Mouse (Mus musculus) myocyte (in vitro differentiated cells): ENCODE data around the gene Cfap74. TPM values are rescaled to one million over a fixed set of nuclear protein-coding genes. Genes with fewer than 3 reads are reported as not detected.

Source experiments
- H3K27me3 ChIP-seq: one replicate; pipeline ENCODE4 v1.6.1; 2011; ENCODE audit not compliant: control insufficient read depth, insufficient read depth, insufficient read length
- H3K36me3 ChIP-seq: one replicate; pipeline ENCODE4 v1.6.1; 2011; ENCODE audit not compliant: control insufficient read depth, insufficient read depth
- H3K4me2 ChIP-seq: one replicate; pipeline ENCODE4 v1.6.1; 2011; ENCODE audit warnings: low read depth, control low read depth
- H3K4me3 ChIP-seq: one replicate; pipeline ENCODE4 v1.5.1; 2011; ENCODE audit warnings: mild to moderate bottlenecking, control low read depth, moderate library complexity
- H3K79me2 ChIP-seq: one replicate; pipeline ENCODE4 v1.6.1; 2011; ENCODE audit not compliant: control insufficient read depth, insufficient read depth
- H3ac ChIP-seq: one replicate; pipeline ENCODE4 v1.6.1; 2011; ENCODE audit not compliant: control insufficient read depth, insufficient read length
- CEBPB ChIP-seq: IDR thresholded peaks from 2 replicates; pipeline ENCODE4 v1.6.1; 2011; ENCODE audit warnings: mild to moderate bottlenecking, moderate library complexity; ENCODE audit not compliant: poor library complexity, insufficient read depth, severe bottlenecking
- E2F4 ChIP-seq: IDR thresholded peaks from one replicate; pipeline ENCODE4 v1.6.1; 2011; ENCODE audit warnings: mild to moderate bottlenecking, control low read depth, moderate library complexity; ENCODE audit not compliant: insufficient read depth
- MAX ChIP-seq: IDR thresholded peaks from one replicate; pipeline ENCODE4 v1.6.1; 2011; ENCODE audit warnings: low read depth, mild to moderate bottlenecking, control low read depth
- MYOD1 ChIP-seq, 3 experiments: IDR thresholded peaks; one replicate each; pipeline ENCODE4 v1.6.1; 2011; ENCODE audit warnings: control low read depth in 2 of 3, low read depth in 2 of 3, mild to moderate bottlenecking in 2 of 3, moderate library complexity in 1 of 3; ENCODE audit not compliant: insufficient read length in 2 of 3, control insufficient read depth in 1 of 3
- MYOG ChIP-seq, 3 experiments: IDR thresholded peaks; one replicate each; pipeline ENCODE4 v1.6.1; 2011; ENCODE audit warnings: control low read depth in 2 of 3, low read depth in 2 of 3, mild to moderate bottlenecking in 2 of 3; ENCODE audit not compliant: insufficient read length in 2 of 3, control insufficient read depth in 1 of 3, insufficient read depth in 1 of 3
- POLR2A ChIP-seq: IDR thresholded peaks from one replicate; pipeline ENCODE4 v1.6.1; 2011; ENCODE audit warnings: low read depth, mild to moderate bottlenecking, control low read depth, moderate library complexity; ENCODE audit not compliant: insufficient read length
- POLR2AphosphoS2 ChIP-seq: IDR thresholded peaks from one replicate; pipeline ENCODE4 v1.6.1; 2011; ENCODE audit warnings: low read depth, control low read depth; ENCODE audit not compliant: insufficient read length
- REST ChIP-seq: IDR thresholded peaks from one replicate; pipeline ENCODE4 v1.6.1; 2011; ENCODE audit warnings: mild to moderate bottlenecking, control low read depth, moderate library complexity; ENCODE audit not compliant: insufficient read depth, insufficient read length
- SRF ChIP-seq: IDR thresholded peaks from one replicate; pipeline ENCODE4 v1.6.1; 2011; ENCODE audit warnings: low read depth; ENCODE audit not compliant: control insufficient read depth, insufficient read length
- TCF12 ChIP-seq: IDR thresholded peaks from one replicate; pipeline ENCODE4 v1.6.1; 2011; ENCODE audit warnings: mild to moderate bottlenecking, control low read depth; ENCODE audit not compliant: poor library complexity, insufficient read depth, severe bottlenecking
- TCF3 ChIP-seq: IDR thresholded peaks from one replicate; pipeline ENCODE4 v1.6.1; 2011; ENCODE audit warnings: low read depth, control low read depth; ENCODE audit not compliant: insufficient read length
- USF1 ChIP-seq: IDR thresholded peaks from one replicate; pipeline ENCODE4 v1.6.1; 2011; ENCODE audit warnings: low read depth, mild to moderate bottlenecking, control low read depth, moderate library complexity
- polyA plus RNA-seq: library from polyadenylated mRNA; unstranded; fragments of >200 nt; fragmentation: generic; extraction: Trizol; gene quantifications from one replicate; pipeline ENCODE4 v1.2.1, GENCODE M21; 2012; ENCODE audit warnings: missing spikeins

Cfap74 gene
- polyA plus RNA-seq, 1 experiment = 0.22 TPM

DNA sequence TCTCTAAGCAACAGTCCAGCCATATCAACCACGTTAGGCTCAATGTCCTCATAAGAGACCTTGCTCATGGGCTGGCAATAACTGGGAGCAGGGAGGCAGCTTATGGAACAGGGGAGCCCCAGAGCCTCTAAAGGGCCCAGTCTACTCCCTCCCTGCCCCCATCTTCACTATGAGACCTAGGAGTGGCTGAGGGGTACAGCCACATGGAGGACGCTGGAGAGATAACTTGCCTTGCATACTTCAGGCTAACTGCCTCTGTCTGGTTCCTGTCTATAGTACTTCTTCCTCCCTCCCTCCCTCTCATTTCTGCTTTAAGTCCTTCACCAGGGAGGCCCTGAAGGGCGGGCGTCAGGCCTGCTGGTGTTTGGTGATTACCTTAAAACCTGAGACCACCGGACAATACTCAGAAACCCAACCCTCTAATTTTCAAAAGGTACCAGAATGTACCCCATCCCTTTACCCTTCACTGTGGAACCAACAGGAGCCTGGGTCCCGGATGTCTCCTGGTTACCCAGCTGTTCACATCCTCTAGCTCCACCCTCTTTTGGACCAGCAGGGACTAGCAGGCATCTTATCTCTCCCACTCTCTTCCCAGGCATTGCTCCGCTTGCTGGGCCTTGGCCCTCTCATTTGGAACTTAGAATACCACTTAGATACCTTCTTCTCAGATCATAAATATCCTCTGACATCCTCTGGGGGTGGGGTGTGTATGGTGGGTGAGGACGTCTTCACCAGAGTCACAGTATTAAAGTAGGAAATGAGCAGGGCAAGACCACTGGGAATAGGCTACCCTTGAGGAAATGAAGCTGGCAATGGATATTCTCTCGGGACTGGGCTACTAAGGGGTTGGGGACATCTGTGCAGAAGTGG lies 80.3 kb downstream of the Cfap74 start:
- Histone ChIP-seq H3K4me2 (peak overlapping the region; percentile 65), H3K79me2 (peaks cover 34% of the 10 kb centered on the region), H3ac (no peak overlapping the region), H3K36me3 (no peaks in the 10 kb centered on the region), H3K4me3 (no peak overlapping the region), H3K27me3 (no peaks in the 10 kb centered on the region)
- no peak for TF ChIP-seq SRF

DNA sequence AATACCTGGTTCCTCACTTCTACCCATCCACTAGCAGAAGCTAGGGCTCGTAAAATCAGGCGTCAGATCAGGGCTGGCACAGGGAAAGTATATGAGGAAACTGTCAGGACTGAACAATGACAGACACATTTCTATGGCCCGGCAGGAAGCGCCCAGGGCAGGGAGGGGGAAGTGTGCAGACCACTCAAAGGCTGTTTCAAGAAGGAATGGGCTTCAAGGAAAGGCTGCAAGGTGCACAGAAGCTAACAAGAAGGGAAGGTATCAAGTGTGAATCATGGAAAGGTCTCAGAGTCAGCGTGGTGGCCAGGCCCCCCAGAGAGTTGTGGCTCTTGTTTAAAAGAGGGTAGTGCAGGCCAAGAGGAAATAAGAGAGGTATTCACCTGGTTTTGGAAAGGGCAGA lies 81.5 kb downstream of the Cfap74 start:
- Histone ChIP-seq H3K36me3 (no peaks in the 10 kb centered on the region), H3ac (peak overlapping the region; percentile 100), H3K4me3 (peak overlapping the region; percentile 91), H3K79me2 (peaks cover 45% of the 10 kb centered on the region), H3K27me3 (no peaks in the 10 kb centered on the region), H3K4me2 (peak overlapping the region; percentile 90)
- TF ChIP-seq E2F4 (no peak), REST (no peak), POLR2A (no peak), MYOD1 (IDR thresholded peaks at IDR 0.05; ENCODE audit: control insufficient read depth in 1 of 3, insufficient read length in 2 of 3, low read depth in 2 of 3) (no peak), TCF12 (no peak), CEBPB (no peak), SRF (no peak), USF1 (no peak), POLR2AphosphoS2 (no peak), TCF3 (no peak), MAX (no peak)

DNA sequence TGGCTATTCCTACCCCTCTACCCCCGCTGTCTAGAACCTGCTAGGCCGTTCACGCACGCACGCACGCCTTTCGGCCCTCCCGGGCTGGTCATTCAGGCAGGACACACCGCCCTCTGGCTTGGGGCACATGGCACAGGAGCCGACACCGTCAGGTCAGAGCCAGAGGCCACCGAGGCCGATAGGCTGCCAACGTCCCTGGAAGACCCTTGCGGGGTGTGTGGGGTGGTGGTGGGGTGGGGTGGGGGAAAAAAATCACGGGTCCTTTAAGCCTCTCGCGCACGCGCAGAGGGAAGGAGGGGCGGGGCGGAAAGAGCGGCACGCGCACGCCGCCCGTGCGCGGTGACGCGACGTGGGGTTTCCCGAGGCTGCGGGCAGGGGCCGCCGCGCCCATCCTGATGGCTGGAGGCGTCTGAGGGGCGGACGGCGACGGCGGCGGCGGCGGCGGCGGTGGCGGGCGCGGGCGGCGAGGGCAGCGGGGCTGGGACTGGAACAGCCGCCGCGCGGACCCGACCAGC lies 82.1 kb downstream of the Cfap74 start, which contains the start of gene Gnb1:
Gene Gnb1 (plus strand): TSS at position 372 of the 515 bp plus-strand sequence.
- H3ac ChIP-seq = peak within 1 kb of the TSS; percentile 100
- H3K4me2 ChIP-seq = peak within 1 kb of the TSS; percentile 90
- H3K4me3 ChIP-seq = peak within 1 kb of the TSS; percentile 91
- no peaks in the 10 kb centered on the region for H3K36me3 ChIP-seq
- TF ChIP-seq MYOG (IDR thresholded peaks at IDR 0.05; ENCODE audit: control insufficient read depth in 1 of 3, insufficient read depth in 1 of 3, insufficient read length in 2 of 3, low read depth in 2 of 3) = no peak
- peak; percentile 78 for TF ChIP-seq POLR2AphosphoS2
- TF ChIP-seq POLR2A = peak; percentile 89
- TF ChIP-seq MYOD1 (IDR thresholded peaks at IDR 0.05; ENCODE audit: control insufficient read depth in 1 of 3, insufficient read length in 2 of 3, low read depth in 2 of 3) = peak in 1 of 3 experiments; percentile 37
- peak; percentile 1 for TF ChIP-seq TCF3
- H3K27me3 ChIP-seq = no peaks in the 10 kb centered on the region
- peaks cover 51% of the 10 kb centered on the region for H3K79me2 ChIP-seq

DNA sequence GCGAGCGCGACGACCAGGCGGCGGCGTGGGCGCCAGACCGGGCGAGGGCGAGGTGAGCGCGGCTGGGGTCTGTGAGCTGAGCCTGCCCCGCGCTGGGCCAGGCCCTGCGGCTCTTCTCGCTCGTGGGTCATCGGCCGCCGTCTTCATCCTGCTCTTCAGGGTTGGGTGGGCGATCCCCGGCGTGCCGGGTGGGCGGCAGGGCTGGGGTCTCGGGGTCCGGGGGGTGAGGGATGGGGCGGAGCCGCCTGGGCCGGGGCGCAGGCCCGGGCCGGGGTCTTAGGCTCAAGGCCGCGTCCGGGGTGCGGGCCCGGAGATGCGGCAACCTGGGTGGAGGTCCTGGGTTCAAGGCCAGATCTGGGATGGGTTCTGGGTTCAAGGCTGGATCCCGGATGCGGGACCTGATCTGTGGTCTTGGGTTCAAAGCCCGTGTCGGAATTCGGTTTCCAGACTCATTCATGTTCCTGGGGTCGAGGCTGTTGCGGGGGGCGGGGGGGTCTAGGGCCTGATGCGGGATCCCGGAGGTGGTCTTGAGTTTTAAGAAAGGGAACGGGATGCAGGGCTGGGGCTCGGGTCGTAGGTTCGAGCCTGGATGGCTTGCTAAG lies 82.6 kb downstream of the Cfap74 start:
- H3K27me3 ChIP-seq = no peaks in the 10 kb centered on the region
- H3K4me2 ChIP-seq = no peak overlapping the region
- peak overlapping the region; percentile 100 for H3ac ChIP-seq
- TF ChIP-seq TCF12 = no peak
- TF ChIP-seq TCF3 = no peak
- no peak for TF ChIP-seq POLR2A
- TF ChIP-seq SRF = no peak
- no peak for TF ChIP-seq USF1
- TF ChIP-seq E2F4 = no peak
- no peak for TF ChIP-seq MAX
- TF ChIP-seq REST = no peak
- no peak for TF ChIP-seq POLR2AphosphoS2
- TF ChIP-seq MYOD1 (IDR thresholded peaks at IDR 0.05; ENCODE audit: control insufficient read depth in 1 of 3, insufficient read length in 2 of 3, low read depth in 2 of 3) = no peak
- no peak for TF ChIP-seq MYOG (IDR thresholded peaks at IDR 0.05; ENCODE audit: control insufficient read depth in 1 of 3, insufficient read depth in 1 of 3, insufficient read length in 2 of 3, low read depth in 2 of 3)
- no peak for TF ChIP-seq CEBPB
- peak overlapping the region; percentile 91 for H3K4me3 ChIP-seq
- no peaks in the 10 kb centered on the region for H3K36me3 ChIP-seq
- H3K79me2 ChIP-seq = peaks cover 57% of the 10 kb centered on the region

DNA sequence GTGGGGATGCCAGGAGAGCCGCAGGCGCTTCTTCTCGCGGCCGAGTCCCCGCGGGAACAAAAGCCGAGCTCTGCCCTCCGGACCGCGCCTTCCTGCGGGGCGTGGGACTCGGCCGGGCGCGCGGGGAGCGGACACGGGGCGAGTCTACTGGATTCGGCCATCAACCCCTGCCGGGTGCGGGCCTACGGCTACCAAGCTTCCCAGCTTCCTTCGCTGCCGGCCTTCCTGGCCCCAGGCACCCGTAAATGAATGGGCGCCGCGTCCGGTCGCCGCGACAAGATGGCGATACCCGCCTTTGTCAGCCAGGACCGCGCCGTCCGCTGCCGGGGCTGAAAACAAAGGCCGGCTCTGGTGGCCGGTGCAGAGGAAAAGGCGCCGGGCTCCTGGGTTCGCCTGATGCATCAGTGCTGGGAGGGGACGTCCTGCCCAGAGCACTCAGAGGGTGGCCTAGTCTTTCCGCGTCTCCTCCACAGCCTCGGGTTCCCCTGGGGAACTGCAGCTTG lies 83.2 kb downstream of the Cfap74 start:
- TF ChIP-seq CEBPB (no peak), TCF3 (no peak), USF1 (no peak), MYOG (IDR thresholded peaks at IDR 0.05; ENCODE audit: control insufficient read depth in 1 of 3, insufficient read depth in 1 of 3, insufficient read length in 2 of 3, low read depth in 2 of 3) (no peak), REST (no peak), SRF (no peak), E2F4 (no peak), MAX (no peak), POLR2A (peak; percentile 32), POLR2AphosphoS2 (peak; percentile 25), MYOD1 (IDR thresholded peaks at IDR 0.05; ENCODE audit: control insufficient read depth in 1 of 3, insufficient read length in 2 of 3, low read depth in 2 of 3) (peak in 1 of 3 experiments; percentile 2), TCF12 (no peak)
- H3K4me3 ChIP-seq = peak overlapping the region; percentile 91
- H3K27me3 ChIP-seq = no peaks in the 10 kb centered on the region
- peak overlapping the region; percentile 100 for H3ac ChIP-seq
- peak overlapping the region; percentile 76 for H3K4me2 ChIP-seq
- H3K79me2 ChIP-seq = peaks cover 63% of the 10 kb centered on the region
- no peaks in the 10 kb centered on the region for H3K36me3 ChIP-seq
